In genomic region chr10:39629746-39630552, GRCm38 (mm10) we compare ENCODE assay signal across 8 mouse cellular contexts. TPM values are rescaled to one million over a fixed set of nuclear protein-coding genes. Genes with fewer than 3 reads are reported as not detected.
A peak's percentile ranks its signal among the peaks of the same experiment; 100 is the strongest.
DNase-seq lines count a peak whose midpoint lies in the region; ATAC-seq lines count a peak whose summit lies in the region.

No protein-coding gene starts in this region.

- H3K27me3 ChIP-seq in hindbrain, embryonic 10.5 days (ENCODE audit: insufficient read depth, poor library complexity, severe bottlenecking) = no peaks in the 10 kb centered on the region
- no peaks in the 10 kb centered on the region for H3K27me3 ChIP-seq in hindbrain, embryonic 11.5 days (ENCODE audit: control insufficient read depth, insufficient read depth, low read length)
- no peaks in the 10 kb centered on the region for H3K27me3 ChIP-seq in intestine, embryonic 16.5 days (replicated peaks; ENCODE audit: control insufficient read depth, insufficient read depth, low read length)
- H3K27me3 ChIP-seq in limb, embryonic 11.5 days (ENCODE audit: control insufficient read depth, insufficient read depth, low read length) = no peaks in the 10 kb centered on the region

- H3K36me3 ChIP-seq in hindbrain, embryonic 10.5 days = peaks cover 11% of the 10 kb centered on the region
- H3K36me3 ChIP-seq in hindbrain, embryonic 11.5 days (ENCODE audit: control insufficient read depth, insufficient read depth, low read length) = no peaks in the 10 kb centered on the region
- H3K36me3 ChIP-seq in intestine, embryonic 16.5 days (ENCODE audit: control insufficient read depth, insufficient read depth, low read length) = peaks cover 12% of the 10 kb centered on the region; the same call in 1 of the 2 replicates
- no peaks in the 10 kb centered on the region for H3K36me3 ChIP-seq in limb, embryonic 11.5 days (ENCODE audit: control insufficient read depth, insufficient read depth, low read length)

- no peak for DNase-seq in hindbrain, embryonic 10.5 days (ENCODE audit: low spot score)
- DNase-seq in hindbrain, embryonic 11.5 days (ENCODE audit: low spot score) = no peak
- DNase-seq in frontal cortex, adult 2 months (ENCODE audit: extremely low spot score in 1 of 2, low spot score in 1 of 2) = peak; percentile 91
- DNase-seq in limb, embryonic 11.5 days (ENCODE audit: low spot score) = no peak
- DNase-seq in right cerebral cortex, postnatal 36 days (ENCODE audit: low spot score in 2 of 2) = peak; percentile 82 to 91
- DNase-seq in c-Kit-positive CD71-positive TER-119-positive erythroid progenitor cells, embryonic 14.5 days (ENCODE audit: low spot score) = no peak

- H3K27ac ChIP-seq in hindbrain, embryonic 10.5 days = peak overlapping the region; percentile 45
- H3K27ac ChIP-seq in hindbrain, embryonic 11.5 days (ENCODE audit: low read depth, low read length) = no peak overlapping the region
- H3K27ac ChIP-seq in intestine, embryonic 16.5 days (ENCODE audit: low read length) = peak overlapping the region; percentile 84
- no peak overlapping the region for H3K27ac ChIP-seq in limb, embryonic 11.5 days (replicated peaks; ENCODE audit: low read depth, low read length)

- ATAC-seq in hindbrain, embryonic 11.5 days (ENCODE audit: low FRiP score) = no peak
- peak; percentile 72 for ATAC-seq in intestine, embryonic 16.5 days
- peak; percentile 18; the same call in 1 of the 2 replicates for ATAC-seq in limb, embryonic 11.5 days (ENCODE audit: insufficient number of reproducible peaks, low FRiP score, low TSS enrichment, low read depth)
- no peak for ATAC-seq in megakaryocyte progenitor cell, adult 5-6 weeks (replicated peaks; ENCODE audit: poor library complexity)

- H3K4me3 ChIP-seq in hindbrain, embryonic 10.5 days = no peak overlapping the region
- H3K4me3 ChIP-seq in hindbrain, embryonic 11.5 days (ENCODE audit: low read depth, low read length) = no peak overlapping the region
- H3K4me3 ChIP-seq in intestine, embryonic 16.5 days (ENCODE audit: low read length) = no peak overlapping the region
- H3K4me3 ChIP-seq in limb, embryonic 11.5 days (ENCODE audit: low read depth, low read length) = no peak overlapping the region

- H3K9me3 ChIP-seq in hindbrain, embryonic 10.5 days = no peaks in the 10 kb centered on the region
- no peaks in the 10 kb centered on the region for H3K9me3 ChIP-seq in hindbrain, embryonic 11.5 days (ENCODE audit: control insufficient read depth, low read length)
- no peaks in the 10 kb centered on the region for H3K9me3 ChIP-seq in intestine, embryonic 16.5 days (ENCODE audit: control insufficient read depth, low read length)
- H3K9me3 ChIP-seq in limb, embryonic 11.5 days (ENCODE audit: control insufficient read depth, low read length) = no peaks in the 10 kb centered on the region

- WGBS in hindbrain, embryonic 10.5 days = 68% methylated on average over 18 of the region's 18 CpGs
- 67% methylated on average over 18 of the region's 18 CpGs for WGBS in hindbrain, embryonic 11.5 days
- WGBS in intestine, embryonic 16.5 days = 45% methylated on average over 18 of the region's 18 CpGs
- 36% methylated on average over 18 of the region's 18 CpGs for WGBS in limb, embryonic 11.5 days

- no peak overlapping the region for H3K4me2 ChIP-seq in hindbrain, embryonic 11.5 days (replicated peaks; ENCODE audit: low read depth, low read length)
- peak overlapping the region; percentile 26; the same call in 1 of the 2 replicates for H3K4me2 ChIP-seq in intestine, embryonic 16.5 days (ENCODE audit: low read depth, low read length)
- no peak overlapping the region for H3K4me2 ChIP-seq in limb, embryonic 11.5 days (ENCODE audit: low read depth, severe bottlenecking)

- H3K9ac ChIP-seq in hindbrain, embryonic 11.5 days (ENCODE audit: low read depth, low read length) = no peak overlapping the region
- H3K9ac ChIP-seq in intestine, embryonic 16.5 days (ENCODE audit: low read depth, low read length) = peak overlapping the region; percentile 38; the same call in 1 of the 2 replicates
- H3K9ac ChIP-seq in limb, embryonic 11.5 days (ENCODE audit: low read length) = no peak overlapping the region

- peaks cover 61% of the 10 kb centered on the region for H3K4me1 ChIP-seq in hindbrain, embryonic 10.5 days (replicated peaks)
- 0 out of 2 replicates have a peak, but pooled peaks cover 3% of the 10 kb centered on the region for H3K4me1 ChIP-seq in hindbrain, embryonic 11.5 days (replicated peaks; ENCODE audit: control insufficient read depth, insufficient read depth, low read length)
- H3K4me1 ChIP-seq in intestine, embryonic 16.5 days (ENCODE audit: control insufficient read depth, insufficient read depth, low read length) = peaks cover 31% of the 10 kb centered on the region
- peaks cover 32% of the 10 kb centered on the region for H3K4me1 ChIP-seq in limb, embryonic 11.5 days (ENCODE audit: control insufficient read depth, insufficient read depth, low read length)

RNA-seq across cellular contexts. Expression of gene Traf3ip2, which starts 17.2 kb away (rescaled TPM):
- polyA plus RNA-seq in hindbrain, embryonic 10.5 days (2016; fragmentation: Nextera tagmentation; extraction: Ambion mirVana) = 8.3 and 8.8 TPM in 2 replicates
- polyA plus RNA-seq in hindbrain, embryonic 11.5 days (2014; fragmentation: Nextera tagmentation; extraction: Ambion mirVana) = 5.6 and 7.2 TPM in 2 replicates
- 1.7 and 2.8 TPM in 2 replicates for polyA plus RNA-seq in frontal cortex, adult 2 months (2012; rRNA removed)
- polyA plus RNA-seq in intestine, embryonic 16.5 days (2015; fragmentation: Nextera tagmentation; extraction: Ambion mirVana) = 28.0 and 33.4 TPM in 2 replicates
- polyA plus RNA-seq in limb, embryonic 11.5 days (2014; fragmentation: Nextera tagmentation; extraction: Ambion mirVana) = 5.9 and 8.0 TPM in 2 replicates
- 11.2 and 11.6 TPM in 2 replicates for total RNA-seq in megakaryocyte progenitor cell, adult 5-6 weeks (2015)
- total RNA-seq in megakaryocyte progenitor cell, adult 5-6 weeks (2017) = 1.5 and 4.3 TPM in 2 replicates

Comparison
In these comparisons a context has a peak if more than half of its experiments do, and no peak if none do; other contexts are left out.
1. H3K27ac ChIP-seq: peak in hindbrain, embryonic 10.5 days (single experiment) and intestine, embryonic 16.5 days (single experiment); none in hindbrain, embryonic 11.5 days (single experiment) and limb, embryonic 11.5 days (single experiment).
2. DNase-seq: peak in frontal cortex, adult 2 months (2 of 2) and right cerebral cortex, postnatal 36 days (2 of 2); none in hindbrain, embryonic 10.5 days (single experiment), hindbrain, embryonic 11.5 days (single experiment), limb, embryonic 11.5 days (single experiment) and c-Kit-positive CD71-positive TER-119-positive erythroid progenitor cells, embryonic 14.5 days (single experiment).
3. ATAC-seq: peak in intestine, embryonic 16.5 days (single experiment) and limb, embryonic 11.5 days (single experiment); none in hindbrain, embryonic 11.5 days (single experiment) and megakaryocyte progenitor cell, adult 5-6 weeks (single experiment).